Mouse (Mus musculus) G1E (cell line): Measurements from ENCODE around the gene Prrx2.

Experiments used
- CTCF ChIP-seq: IDR thresholded peaks from 2 replicates; pipeline ENCODE4 v1.5.1; 2012; ENCODE audit warnings: low read depth, low read length, inconsistent platforms, mixed read lengths
- GATA1 ChIP-seq: IDR thresholded peaks from 2 replicates; pipeline ENCODE4 v1.6.1; 2012; ENCODE audit warnings: borderline replicate concordance, low read length, inconsistent platforms, mixed read lengths
- GATA2 ChIP-seq: IDR thresholded peaks from 2 replicates; pipeline ENCODE4 v1.6.1; 2012; ENCODE audit warnings: low read depth, low read length, inconsistent platforms, borderline replicate concordance

GRCm38 (mm10) chr2:30884852-30885373, 50.1 kb downstream of the Prrx2 start:
- TF ChIP-seq CTCF (0 out of 2 replicates have a peak, but pooled peaks have one; percentile 6), GATA2 (no peak), GATA1 (no peak)
